Mouse (Mus musculus) testis, postnatal 10 days (tissue): ENCODE results near the gene Poc1a.
A peak's percentile ranks its signal among the peaks of the same experiment; 100 is the strongest.

ENCODE experiments used
- DNase-seq: peaks from one replicate; pipeline ENCODE4 v3.0.0; 2021; ENCODE audit warnings: low spot score

The Poc1a gene

GRCm38 (mm10) chr9:106301446-106302080 lies 20.7 kb downstream of the Poc1a start:
- no peak for DNase-seq

GRCm38 (mm10) chr9:106302446-106303150 lies 21.7 kb downstream of the Poc1a start:
- DNase-seq: no peak

GRCm38 (mm10) chr9:106303460-106303960 lies 22.6 kb downstream of the Poc1a start:
- no peak for DNase-seq

- DNase-seq: no peak
Observed at GRCm38 (mm10) chr9:106305228-106305627, 24.4 kb downstream of the Poc1a start.

- peak; percentile 84 for DNase-seq
Observed at GRCm38 (mm10) chr9:106306662-106307351, 25.9 kb downstream of the Poc1a start.

- no peak for DNase-seq
Observed at GRCm38 (mm10) chr9:106308151-106308550, 27.3 kb downstream of the Poc1a start.

- no peak for DNase-seq
Observed at GRCm38 (mm10) chr9:106308555-106308954, 27.7 kb downstream of the Poc1a start.

GRCm38 (mm10) chr9:106308983-106309382 lies 28.1 kb downstream of the Poc1a start:
- DNase-seq: no peak

- no peak for DNase-seq
Observed at GRCm38 (mm10) chr9:106309859-106310258, 29.0 kb downstream of the Poc1a start.

GRCm38 (mm10) chr9:106311625-106312191 lies 30.8 kb downstream of the Poc1a start:
- no peak for DNase-seq

- DNase-seq: no peak
Observed at GRCm38 (mm10) chr9:106312950-106313360, 32.1 kb downstream of the Poc1a start.

GRCm38 (mm10) chr9:106314196-106314595 lies 33.3 kb downstream of the Poc1a start:
- DNase-seq: no peak

- DNase-seq: no peak
Observed at GRCm38 (mm10) chr9:106318074-106318473, 37.2 kb downstream of the Poc1a start.

GRCm38 (mm10) chr9:106319095-106319494 lies 38.2 kb downstream of the Poc1a start:
- no peak for DNase-seq

GRCm38 (mm10) chr9:106322497-106322896 lies 41.6 kb downstream of the Poc1a start:
- no peak for DNase-seq

- no peak for DNase-seq
Observed at GRCm38 (mm10) chr9:106326241-106326640, 45.4 kb downstream of the Poc1a start.

GRCm38 (mm10) chr9:106327125-106327809 lies 46.4 kb downstream of the Poc1a start:
- DNase-seq: no peak

- no peak for DNase-seq
Observed at GRCm38 (mm10) chr9:106328068-106328610, 47.3 kb downstream of the Poc1a start.

GRCm38 (mm10) chr9:106328772-106329511 lies 48.1 kb downstream of the Poc1a start:
- no peak for DNase-seq

- no peak for DNase-seq
Observed at GRCm38 (mm10) chr9:106332746-106333145, 51.9 kb downstream of the Poc1a start.

- DNase-seq: no peak
Observed at GRCm38 (mm10) chr9:106337620-106338019, 56.8 kb downstream of the Poc1a start.
